8 mouse cellular contexts compared by ENCODE assay signal in the genomic region with DNA sequence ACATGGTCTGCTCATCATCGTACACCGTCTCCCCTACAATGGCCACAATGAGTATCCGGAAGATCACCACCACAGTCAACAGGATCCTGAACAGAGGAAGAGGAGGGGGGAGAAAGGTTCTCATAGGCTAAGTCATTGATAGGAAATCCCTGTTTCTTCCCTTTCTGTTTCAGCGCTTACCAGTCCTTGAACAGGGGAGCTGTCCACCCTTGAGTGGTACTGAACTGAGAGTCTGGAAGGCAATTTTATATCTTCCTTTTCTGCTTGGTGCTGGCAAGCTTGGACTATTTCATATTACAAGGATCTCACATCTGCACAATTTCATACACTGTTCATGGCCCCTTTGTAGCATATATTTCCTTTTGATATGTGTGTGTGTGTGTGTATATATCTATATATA. TPM values are rescaled to one million over a fixed set of nuclear protein-coding genes. Genes with fewer than 3 reads are reported as not detected.
DNase-seq lines count a peak whose midpoint lies in the region; ATAC-seq and TF ChIP-seq lines count a peak whose summit lies in the region.
"Had no signal": no experiment of that assay in that cellular context is flagged by ENCODE, and none has a peak within 500 bp of the region (broad histone marks: within the 10 kb centered on the region; RNA-seq: fewer than 3 reads in every experiment).

No protein-coding gene starts in this region.

- H3K27ac ChIP-seq in embryonic facial prominence, embryonic 14.5 days (replicated peaks; ENCODE audit: low read depth, low read length), result no peak overlapping the region
- no peak overlapping the region for H3K27ac ChIP-seq in neural tube, embryonic 11.5 days (ENCODE audit: low read depth, low read length)
- no peak overlapping the region for H3K27ac ChIP-seq in cerebellum, adult 2 months (ENCODE audit: insufficient read depth, low read length)

- H3K4me2 ChIP-seq in embryonic facial prominence, embryonic 14.5 days (ENCODE audit: low read depth, low read length), result no peak overlapping the region
- no peak overlapping the region for H3K4me2 ChIP-seq in neural tube, embryonic 11.5 days (ENCODE audit: low read depth)

- no peak for TF ChIP-seq POLR2A in cerebellum, adult 2 months (IDR thresholded peaks at IDR 0.05; ENCODE audit: borderline replicate concordance, insufficient read depth, low read length)

- H3K27me3 ChIP-seq in embryonic facial prominence, embryonic 14.5 days (replicated peaks; ENCODE audit: control insufficient read depth, insufficient read depth, low read length), result peaks cover 46% of the 10 kb centered on the region
- peaks cover 23% of the 10 kb centered on the region for H3K27me3 ChIP-seq in neural tube, embryonic 11.5 days (ENCODE audit: control insufficient read depth, insufficient read depth, low read length)
- no peaks in the 10 kb centered on the region for H3K27me3 ChIP-seq in cerebellum, adult 2 months (ENCODE audit: control insufficient read depth, insufficient read depth, low read length)

- peak; percentile 42 for DNase-seq in 416B (ENCODE audit: low read depth)
- peak; percentile 3 for DNase-seq in CD4-positive helper T cell, adult 2 months (ENCODE audit: low read depth, low spot score)
- DNase-seq in embryonic facial prominence, embryonic 14.5 days (ENCODE audit: low spot score), result peak; percentile 80
- DNase-seq in kidney, postnatal 36 days, result peak; percentile 7 to 75
- peak; percentile 53 for DNase-seq in neural tube, embryonic 11.5 days (ENCODE audit: low spot score)
- DNase-seq in cerebellum, adult 2 months, result no peak
- no peak for DNase-seq in cerebellum, adult 11-12 months

- no peaks in the 10 kb centered on the region for H3K9me3 ChIP-seq in embryonic facial prominence, embryonic 14.5 days (ENCODE audit: control insufficient read depth, low read length)
- no peaks in the 10 kb centered on the region for H3K9me3 ChIP-seq in neural tube, embryonic 11.5 days (ENCODE audit: control insufficient read depth, low read length)

- TF ChIP-seq CTCF in cerebellum, adult 2 months (IDR thresholded peaks at IDR 0.05; ENCODE audit: borderline replicate concordance, insufficient read depth, low read depth, low read length), result no peak

- no peaks in the 10 kb centered on the region for H3K36me3 ChIP-seq in embryonic facial prominence, embryonic 14.5 days (ENCODE audit: control insufficient read depth, insufficient read depth, low read length)
- H3K36me3 ChIP-seq in neural tube, embryonic 11.5 days (ENCODE audit: control insufficient read depth, insufficient read depth, low read length), result no peaks in the 10 kb centered on the region

- 37% methylated on average over 4 of the region's 4 CpGs for WGBS in embryonic facial prominence, embryonic 14.5 days
- WGBS in neural tube, embryonic 11.5 days, result 41% methylated on average over 4 of the region's 4 CpGs
- WGBS in cerebellum, adult 2 months, result 78% methylated on average over 4 of the region's 4 CpGs

- H3K4me3 ChIP-seq in embryonic facial prominence, embryonic 14.5 days (ENCODE audit: low read depth, low read length), result no peak overlapping the region
- no peak overlapping the region for H3K4me3 ChIP-seq in neural tube, embryonic 11.5 days (ENCODE audit: low read depth, low read length)
- no peak overlapping the region for H3K4me3 ChIP-seq in cerebellum, adult 2 months (replicated peaks; ENCODE audit: insufficient read depth, low read depth, low read length)
- H3K4me3 ChIP-seq: erythroblast, embryonic 14.5 days had no signal

- H3K9ac ChIP-seq in embryonic facial prominence, embryonic 14.5 days (ENCODE audit: low read depth, low read length), result no peak overlapping the region
- H3K9ac ChIP-seq in neural tube, embryonic 11.5 days (ENCODE audit: low read length), result no peak overlapping the region

- H3K4me1 ChIP-seq in embryonic facial prominence, embryonic 14.5 days (ENCODE audit: control insufficient read depth, insufficient read depth, low read length), result no peaks in the 10 kb centered on the region; the same call in 1 of the 2 replicates
- no peaks in the 10 kb centered on the region for H3K4me1 ChIP-seq in neural tube, embryonic 11.5 days (ENCODE audit: control insufficient read depth, insufficient read depth, low read length)
- no peaks in the 10 kb centered on the region for H3K4me1 ChIP-seq in cerebellum, adult 2 months (ENCODE audit: control insufficient read depth, insufficient read depth, low read length)

- no peak for ATAC-seq in embryonic facial prominence, embryonic 14.5 days (ENCODE audit: low read depth)
- no peak for ATAC-seq in neural tube, embryonic 11.5 days (ENCODE audit: insufficient read depth, low FRiP score, low TSS enrichment)

RNA-seq across cellular contexts. Expression of a gene that starts 1.6 kb away (rescaled TPM):
- 0.24 and 0.31 TPM in 2 replicates for polyA plus RNA-seq in embryonic facial prominence, embryonic 14.5 days (2014; fragmentation: Nextera tagmentation; extraction: Ambion mirVana)
- 1.3 TPM in 2 replicates for polyA plus RNA-seq in neural tube, embryonic 11.5 days (2014; fragmentation: Nextera tagmentation; extraction: Ambion mirVana)
- polyA plus RNA-seq in cerebellum, adult 2 months (2012; rRNA removed), result 12.3 and 12.8 TPM in 2 replicates
- polyA plus RNA-seq: erythroblast, embryonic 14.5 days had no signal

RNA-seq across cellular contexts. Expression of a gene that starts 41.5 kb away (rescaled TPM):
- 2,141 and 2,538 TPM in 2 replicates for polyA plus RNA-seq in embryonic facial prominence, embryonic 14.5 days (2014; fragmentation: Nextera tagmentation; extraction: Ambion mirVana)
- polyA plus RNA-seq in neural tube, embryonic 11.5 days (2014; fragmentation: Nextera tagmentation; extraction: Ambion mirVana), result 188 and 223 TPM in 2 replicates
- not detected in 2 replicates for polyA plus RNA-seq in cerebellum, adult 2 months (2012; rRNA removed)
- polyA plus RNA-seq: erythroblast, embryonic 14.5 days had no signal

Comparison
In these comparisons a context has a peak if more than half of its experiments do, and no peak if none do; other contexts are left out.
1. DNase-seq: peak in 416B (single experiment), CD4-positive helper T cell, adult 2 months (single experiment), embryonic facial prominence, embryonic 14.5 days (single experiment), kidney, postnatal 36 days (2 of 2) and neural tube, embryonic 11.5 days (single experiment); none in cerebellum, adult 2 months (0 of 2) and cerebellum, adult 11-12 months (single experiment).
2. RNA of a gene that starts 41.5 kb away (polyA plus RNA-seq): 2,141 to 2,538 TPM in embryonic facial prominence, embryonic 14.5 days and 188 to 223 TPM in neural tube, embryonic 11.5 days; not detected in cerebellum, adult 2 months; every median in the first group is over 100 times any median in the second.